Mouse (Mus musculus) adrenal gland, postnatal 25 days (tissue): ENCODE measurements around the gene Rpl4. TPM values are rescaled to one million over a fixed set of nuclear protein-coding genes. Genes with fewer than 3 reads are reported as not detected.
"Not testable (repeated sequence)": the region's sequence is repeated elsewhere in the genome, so short reads cannot be mapped to it uniquely, and the experiment has no call there.

ENCODE experiments used
- DNase-seq: peaks from one replicate; pipeline ENCODE4 v3.0.0; 2021; ENCODE audit warnings: mixed read lengths
- long read RNA-seq: library from polyadenylated mRNA; stranded (forward); transcript quantifications from one replicate; pipeline ENCODE4 v2.0.0, GENCODE M21; 2021
- total RNA-seq: library from RNA; stranded (reverse); gene quantifications from 2 replicates; pipeline ENCODE4 v1.2.3, GENCODE M21; 2021

Gene Rpl4
- total RNA-seq: 896 and 928 TPM in 2 replicates
- long read RNA-seq, transcript Rpl4-202 (4 exons, 596 nt): minor isoform, 5 of 802 reads
- long read RNA-seq, transcript Rpl4-201 (10 exons, 1,538 nt): major isoform, 705 of 802 reads
- long read RNA-seq, partial matches to known transcripts: 76 of 802 reads
- long read RNA-seq, other reads (novel, unspliced or antisense): 16 of 802 reads

GRCm38 (mm10) chr9:64172816-64173665 is at the start of gene Rpl4, which contains the start of gene Zwilch:
Gene Rpl4, plus strand, starts transcription at chr9:64173375.
Gene Zwilch, minus strand, starts transcription at chr9:64173104.
- peak; percentile 80 for DNase-seq

- DNase-seq: not testable (repeated sequence)
Observed at GRCm38 (mm10) chr9:64124846-64125245, 48.3 kb upstream of the Rpl4 start.

- DNase-seq: no peak
Observed at GRCm38 (mm10) chr9:64125307-64125706, 47.9 kb upstream of the Rpl4 start.

- no peak for DNase-seq
Observed at GRCm38 (mm10) chr9:64126121-64126520, 47.1 kb upstream of the Rpl4 start.

- DNase-seq: no peak
Observed at GRCm38 (mm10) chr9:64131623-64132022, 41.6 kb upstream of the Rpl4 start.

- DNase-seq: peak; percentile 38
Observed at GRCm38 (mm10) chr9:64138896-64139295, 34.3 kb upstream of the Rpl4 start.

- no peak for DNase-seq
Observed at GRCm38 (mm10) chr9:64139879-64140278, 33.3 kb upstream of the Rpl4 start.

- no peak for DNase-seq
Observed at GRCm38 (mm10) chr9:64156641-64157040, 16.5 kb upstream of the Rpl4 start.

GRCm38 (mm10) chr9:64160471-64160870 is 12.7 kb upstream of the Rpl4 start:
- peak; percentile 32 for DNase-seq

- DNase-seq: not testable (repeated sequence)
Observed at GRCm38 (mm10) chr9:64169967-64170366, 3.2 kb upstream of the Rpl4 start.

- DNase-seq: no peak
Observed at GRCm38 (mm10) chr9:64172145-64172815, 895 bp upstream of the Rpl4 start.

- DNase-seq: no peak
Observed at GRCm38 (mm10) chr9:64173666-64174220, 568 bp downstream of the Rpl4 start.

GRCm38 (mm10) chr9:64174341-64174740 is 1.2 kb downstream of the Rpl4 start:
- no peak for DNase-seq

- DNase-seq: no peak
Observed at GRCm38 (mm10) chr9:64174766-64175165, 1.6 kb downstream of the Rpl4 start.

GRCm38 (mm10) chr9:64175378-64175777 is 2.2 kb downstream of the Rpl4 start:
- DNase-seq: no peak

GRCm38 (mm10) chr9:64178610-64178973 is 5.4 kb downstream of the Rpl4 start:
- DNase-seq: no peak

GRCm38 (mm10) chr9:64178974-64179646 is 5.9 kb downstream of the Rpl4 start, which contains the start of gene Snapc5:
Gene Snapc5, plus strand, starts transcription at chr9:64179274.
- peak; percentile 87 for DNase-seq

- not testable (repeated sequence) for DNase-seq
Observed at GRCm38 (mm10) chr9:64183295-64183694, 10.1 kb downstream of the Rpl4 start.

- no peak for DNase-seq
Observed at GRCm38 (mm10) chr9:64184166-64184840, 11.1 kb downstream of the Rpl4 start.

GRCm38 (mm10) chr9:64193879-64194278 is 20.7 kb downstream of the Rpl4 start:
- no peak for DNase-seq

- no peak for DNase-seq
Observed at GRCm38 (mm10) chr9:64195554-64195953, 22.4 kb downstream of the Rpl4 start.
